In the genomic region with DNA sequence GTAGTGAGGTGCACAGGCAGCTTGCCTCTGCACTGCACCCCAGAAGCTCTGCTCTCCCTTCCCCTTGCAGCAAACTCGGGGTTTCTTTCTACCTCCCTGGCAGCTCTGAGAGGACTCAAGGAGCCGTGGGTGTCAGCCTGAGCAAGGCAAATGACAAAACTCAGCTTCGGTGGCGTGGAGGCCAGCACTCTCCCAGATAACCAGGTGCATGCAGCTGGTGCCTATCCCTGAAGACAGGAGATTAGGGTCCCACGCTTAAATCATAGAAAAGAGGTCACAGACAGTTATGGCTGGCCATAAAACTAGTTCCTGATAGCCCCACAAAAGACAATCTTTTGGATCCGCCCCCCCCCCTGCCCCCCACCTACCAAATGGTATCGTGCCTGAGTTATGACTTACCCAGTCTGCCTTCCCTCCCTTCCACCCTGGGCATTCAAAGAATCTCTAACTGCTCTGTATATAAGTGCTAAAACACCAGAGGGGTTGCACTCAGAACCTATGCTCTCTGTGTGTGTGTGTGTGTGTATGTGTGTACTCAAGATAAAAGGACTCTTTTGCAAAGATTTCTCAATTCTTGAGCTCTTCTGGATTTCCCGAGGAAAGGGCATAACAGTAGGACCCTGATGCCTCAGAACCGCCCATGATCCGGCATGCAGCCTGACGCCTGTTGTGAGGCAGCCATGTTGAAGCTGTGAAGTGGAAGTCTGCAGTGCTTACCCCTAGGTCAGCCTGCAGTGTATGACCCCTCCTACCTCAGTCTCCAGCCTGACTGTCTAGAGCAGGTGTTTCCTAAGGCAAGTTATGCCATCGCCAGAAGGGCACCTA, we compare ENCODE assay signal across 20 mouse cellular contexts. TPM values are rescaled to one million over a fixed set of nuclear protein-coding genes. Genes with fewer than 3 reads are reported as not detected.
DNase-seq lines count a peak whose midpoint lies in the region; ATAC-seq and TF ChIP-seq lines count a peak whose summit lies in the region.
"Had no signal": no experiment of that assay in that cellular context is flagged by ENCODE, and none has a peak within 500 bp of the region (broad histone marks: within the 10 kb centered on the region; RNA-seq: fewer than 3 reads in every experiment).

No protein-coding gene starts in this region.

- H3K9ac ChIP-seq in heart, adult 2 months (ENCODE audit: low read depth, low read length) = no peak overlapping the region
- no peak overlapping the region for H3K9ac ChIP-seq in lung, postnatal 0 days (replicated peaks; ENCODE audit: low read depth)
- no peak overlapping the region for H3K9ac ChIP-seq in liver, embryonic 11.5 days (ENCODE audit: low read depth, low read length)
- H3K9ac ChIP-seq in stomach, postnatal 0 days (ENCODE audit: low read length) = no peak overlapping the region
- H3K9ac ChIP-seq: embryonic facial prominence, embryonic 15.5 days; forebrain, embryonic 12.5 days; intestine, embryonic 15.5 days; lung, embryonic 14.5 days; midbrain, embryonic 15.5 days had no signal

- 54% methylated on average over 12 of the region's 12 CpGs for WGBS in heart, adult 2 months
- 41% methylated on average over 12 of the region's 12 CpGs for WGBS in lung, postnatal 0 days
- 53% methylated on average over 12 of the region's 12 CpGs for WGBS in liver, embryonic 11.5 days
- WGBS in stomach, postnatal 0 days = 47% methylated on average over 12 of the region's 12 CpGs

- no peaks in the 10 kb centered on the region for H3K36me3 ChIP-seq in heart, adult 2 months (ENCODE audit: control insufficient read depth, insufficient read depth, low read length)
- 0 out of 2 replicates have a peak, but pooled peaks cover 14% of the 10 kb centered on the region for H3K36me3 ChIP-seq in lung, postnatal 0 days (ENCODE audit: insufficient read depth, low read length)
- H3K36me3 ChIP-seq in liver, embryonic 11.5 days (ENCODE audit: control insufficient read depth, insufficient read depth, low read length) = peaks cover 18% of the 10 kb centered on the region
- peaks cover 10% of the 10 kb centered on the region for H3K36me3 ChIP-seq in stomach, postnatal 0 days (ENCODE audit: control insufficient read depth, insufficient read depth, low read length)

- no peak for TF ChIP-seq CTCF in heart, adult 2 months (IDR thresholded peaks at IDR 0.05)
- no peak for TF ChIP-seq CTCF in lung, postnatal 0 days (IDR thresholded peaks at IDR 0.05)
- TF ChIP-seq CTCF in stomach, postnatal 0 days (IDR thresholded peaks at IDR 0.05; ENCODE audit: low read depth) = no peak

- no peak for TF ChIP-seq POLR2A in heart, adult 2 months (IDR thresholded peaks at IDR 0.05; ENCODE audit: insufficient read depth, low read depth, low read length)

- H3K9me3 ChIP-seq in lung, postnatal 0 days (ENCODE audit: low read length) = no peaks in the 10 kb centered on the region
- H3K9me3 ChIP-seq in liver, embryonic 11.5 days (ENCODE audit: control insufficient read depth, low read length) = no peaks in the 10 kb centered on the region
- H3K9me3 ChIP-seq in stomach, postnatal 0 days (ENCODE audit: control insufficient read depth, low read length) = no peaks in the 10 kb centered on the region
- H3K9me3 ChIP-seq: embryonic facial prominence, embryonic 15.5 days; intestine, embryonic 15.5 days; limb, embryonic 10.5 days; midbrain, embryonic 15.5 days had no signal

- no peak for TF ChIP-seq EP300 in heart, adult 2 months (IDR thresholded peaks at IDR 0.05; ENCODE audit: insufficient read depth, low read depth, low read length)
- no peak for TF ChIP-seq EP300 in lung, postnatal 0 days (IDR thresholded peaks at IDR 0.05)
- no peak for TF ChIP-seq EP300 in stomach, postnatal 0 days (optimal IDR thresholded peaks at IDR 0.05)

- no peaks in the 10 kb centered on the region for H3K27me3 ChIP-seq in heart, adult 2 months (ENCODE audit: control insufficient read depth, insufficient read depth, low read length)
- no peaks in the 10 kb centered on the region for H3K27me3 ChIP-seq in lung, postnatal 0 days (replicated peaks; ENCODE audit: insufficient read depth, low read length)
- no peaks in the 10 kb centered on the region for H3K27me3 ChIP-seq in liver, embryonic 11.5 days (replicated peaks; ENCODE audit: control insufficient read depth, insufficient read depth, low read length)
- H3K27me3 ChIP-seq in stomach, postnatal 0 days (ENCODE audit: control insufficient read depth, insufficient read depth, low read length) = no peaks in the 10 kb centered on the region
- H3K27me3 ChIP-seq: embryonic facial prominence, embryonic 15.5 days; forebrain, embryonic 12.5 days; intestine, embryonic 15.5 days; midbrain, embryonic 15.5 days had no signal

- intact Hi-C loops in heart, postnatal 14 days (cut with DNase I) = no loop called here
- intact Hi-C loops in heart, adult 2 months (cut with DNase I) = no loop called here

- peak; percentile 79 for ATAC-seq in lung, postnatal 0 days
- ATAC-seq in liver, embryonic 11.5 days (replicated peaks; ENCODE audit: low FRiP score) = peak; percentile 30; the same call in 1 of the 2 replicates
- ATAC-seq in stomach, postnatal 0 days (ENCODE audit: low FRiP score, low TSS enrichment) = no peak
- ATAC-seq: intestine, embryonic 15.5 days; midbrain, embryonic 15.5 days had no signal

- DNase-seq in heart, postnatal 14 days = peak; percentile 59 to 60
- DNase-seq in heart, adult 2 months = no peak
- DNase-seq in lung, postnatal 0 days (ENCODE audit: low spot score) = peak; percentile 51
- DNase-seq in lung, postnatal 25 days (ENCODE audit: low spot score) = no peak
- no peak for DNase-seq in liver, embryonic 11.5 days (ENCODE audit: low spot score)
- DNase-seq in lung, postnatal 36 days = peak; percentile 33
- no peak for DNase-seq in stomach, postnatal 0 days (ENCODE audit: low spot score)
- DNase-seq in gastrocnemius, adult 18-20 months (ENCODE audit: low spot score) = no peak
- DNase-seq: adrenal gland, adult 2 months; cerebellum, adult 11 months; layer of hippocampus, postnatal 36 days; lung, embryonic 14.5 days; right cerebral cortex, postnatal 14 days; thymus, adult 2 months had no signal

- H3K4me2 ChIP-seq in lung, postnatal 0 days (replicated peaks; ENCODE audit: low read depth, low read length) = no peak overlapping the region
- H3K4me2 ChIP-seq in liver, embryonic 11.5 days = no peak overlapping the region
- no peak overlapping the region for H3K4me2 ChIP-seq in stomach, postnatal 0 days (replicated peaks; ENCODE audit: low read depth)
- H3K4me2 ChIP-seq: embryonic facial prominence, embryonic 15.5 days; forebrain, embryonic 12.5 days; intestine, embryonic 15.5 days; lung, embryonic 14.5 days; midbrain, embryonic 15.5 days had no signal

- H3K27ac ChIP-seq in heart, adult 2 months = no peak overlapping the region
- no peak overlapping the region for H3K27ac ChIP-seq in lung, postnatal 0 days (ENCODE audit: low read length)
- no peak overlapping the region for H3K27ac ChIP-seq in liver, embryonic 11.5 days (ENCODE audit: low read depth, low read length)
- H3K27ac ChIP-seq in stomach, postnatal 0 days (replicated peaks) = no peak overlapping the region
- H3K27ac ChIP-seq: embryonic facial prominence, embryonic 15.5 days; forebrain, embryonic 12.5 days; heart, embryonic 10.5 days; intestine, embryonic 15.5 days; limb, embryonic 10.5 days; midbrain, embryonic 15.5 days had no signal

- no peaks in the 10 kb centered on the region for H3K4me1 ChIP-seq in heart, adult 2 months (ENCODE audit: control insufficient read depth, insufficient read depth, low read length)
- H3K4me1 ChIP-seq in lung, postnatal 0 days (ENCODE audit: insufficient read depth, low read depth, low read length) = no peaks in the 10 kb centered on the region
- H3K4me1 ChIP-seq in liver, embryonic 11.5 days (replicated peaks; ENCODE audit: control insufficient read depth, insufficient read depth, low read length) = peaks cover 3% of the 10 kb centered on the region
- H3K4me1 ChIP-seq in stomach, postnatal 0 days (replicated peaks; ENCODE audit: control insufficient read depth, insufficient read depth) = no peaks in the 10 kb centered on the region
- H3K4me1 ChIP-seq: embryonic facial prominence, embryonic 15.5 days; forebrain, embryonic 12.5 days; heart, embryonic 10.5 days; intestine, embryonic 15.5 days; limb, embryonic 10.5 days; midbrain, embryonic 15.5 days had no signal

- H3K4me3 ChIP-seq in heart, adult 2 months = no peak overlapping the region
- H3K4me3 ChIP-seq in lung, postnatal 0 days (ENCODE audit: low read depth, low read length) = no peak overlapping the region
- H3K4me3 ChIP-seq in liver, embryonic 11.5 days (ENCODE audit: low read depth, low read length) = no peak overlapping the region
- no peak overlapping the region for H3K4me3 ChIP-seq in stomach, postnatal 0 days (ENCODE audit: low read depth, low read length)
- H3K4me3 ChIP-seq: embryonic facial prominence, embryonic 15.5 days; forebrain, embryonic 12.5 days; heart, embryonic 10.5 days; intestine, embryonic 15.5 days; limb, embryonic 10.5 days; midbrain, embryonic 15.5 days had no signal

- no peaks in the 10 kb centered on the region for H3K79me2 ChIP-seq in heart, adult 2 months (replicated peaks; ENCODE audit: control insufficient read depth, insufficient read depth, low read length)

RNA-seq across cellular contexts. Expression of a gene that starts 8.9 kb away (rescaled TPM):
- 1 to 10 TPM; 4.6 to 6.0 TPM for total RNA-seq in heart, postnatal 14 days (2021)
- total RNA-seq in heart, adult 2 months (2021) = 1 to 10 TPM; 5.3 to 6.4 TPM
- polyA plus RNA-seq in heart, adult 2 months (2012; rRNA removed) = 6.2 and 9.7 TPM in 2 replicates
- 13.5 and 13.9 TPM in 2 replicates for polyA plus RNA-seq in lung, postnatal 0 days (2015; fragmentation: Nextera tagmentation; extraction: Ambion mirVana)
- polyA plus RNA-seq in liver, embryonic 11.5 days (2014; fragmentation: Nextera tagmentation; extraction: Ambion mirVana) = 20.3 and 24.9 TPM in 2 replicates
- 9.4 and 10.3 TPM in 2 replicates for polyA plus RNA-seq in stomach, postnatal 0 days (2015; fragmentation: Nextera tagmentation; extraction: Ambion mirVana)
- 1 to 10 TPM; 3.8 to 4.9 TPM for total RNA-seq in gastrocnemius, adult 18-20 months (2021)

RNA-seq across cellular contexts. Expression of a gene that starts 8.9 kb away (rescaled TPM):
- total RNA-seq in heart, postnatal 14 days (2021) = 1 to 10 TPM; 6.5 to 7.0 TPM
- total RNA-seq in heart, adult 2 months (2021) = 1 to 10 TPM; 5.4 to 5.5 TPM
- 11.5 and 12.3 TPM in 2 replicates for polyA plus RNA-seq in heart, adult 2 months (2012; rRNA removed)
- polyA plus RNA-seq in lung, postnatal 0 days (2015; fragmentation: Nextera tagmentation; extraction: Ambion mirVana) = 18.5 and 20.8 TPM in 2 replicates
- 69.0 and 70.3 TPM in 2 replicates for polyA plus RNA-seq in liver, embryonic 11.5 days (2014; fragmentation: Nextera tagmentation; extraction: Ambion mirVana)
- 8.5 and 9.2 TPM in 2 replicates for polyA plus RNA-seq in stomach, postnatal 0 days (2015; fragmentation: Nextera tagmentation; extraction: Ambion mirVana)
- 1 to 10 TPM; 4.2 to 4.4 TPM for total RNA-seq in gastrocnemius, adult 18-20 months (2021)

RNA-seq across cellular contexts. Expression of a gene that starts 25.7 kb away (rescaled TPM):
- total RNA-seq in heart, postnatal 14 days (2021) = 1 to 10 TPM; 2.3 to 3.4 TPM
- total RNA-seq in heart, adult 2 months (2021) = 1 to 10 TPM in 1 of 2 experiments, under 1 TPM in 1; 0.76 to 1.6 TPM
- 2.9 and 5.5 TPM in 2 replicates for polyA plus RNA-seq in heart, adult 2 months (2012; rRNA removed)
- 11.2 and 14.0 TPM in 2 replicates for polyA plus RNA-seq in lung, postnatal 0 days (2015; fragmentation: Nextera tagmentation; extraction: Ambion mirVana)
- polyA plus RNA-seq in liver, embryonic 11.5 days (2014; fragmentation: Nextera tagmentation; extraction: Ambion mirVana) = 7.4 and 9.0 TPM in 2 replicates
- 6.7 and 7.2 TPM in 2 replicates for polyA plus RNA-seq in stomach, postnatal 0 days (2015; fragmentation: Nextera tagmentation; extraction: Ambion mirVana)
- under 1 TPM; 0.55 to 0.64 TPM for total RNA-seq in gastrocnemius, adult 18-20 months (2021)

RNA-seq across cellular contexts. Expression of a gene that starts 28.4 kb away (rescaled TPM):
- 10 to 100 TPM; 61.5 to 63.4 TPM for total RNA-seq in heart, postnatal 14 days (2021)
- 10 to 100 TPM; 63.5 to 89.3 TPM for total RNA-seq in heart, adult 2 months (2021)
- 66.9 and 70.9 TPM in 2 replicates for polyA plus RNA-seq in heart, adult 2 months (2012; rRNA removed)
- polyA plus RNA-seq in lung, postnatal 0 days (2015; fragmentation: Nextera tagmentation; extraction: Ambion mirVana) = 175 and 184 TPM in 2 replicates
- polyA plus RNA-seq in liver, embryonic 11.5 days (2014; fragmentation: Nextera tagmentation; extraction: Ambion mirVana) = 253 and 261 TPM in 2 replicates
- 171 TPM in 2 replicates for polyA plus RNA-seq in stomach, postnatal 0 days (2015; fragmentation: Nextera tagmentation; extraction: Ambion mirVana)
- 10 to 100 TPM; 65.1 to 72.1 TPM for total RNA-seq in gastrocnemius, adult 18-20 months (2021)

RNA-seq across cellular contexts. Expression of a gene that starts 53.9 kb away (rescaled TPM):
- 10 to 100 TPM; 20.3 to 21.7 TPM for total RNA-seq in heart, postnatal 14 days (2021)
- total RNA-seq in heart, adult 2 months (2021) = 10 to 100 TPM; 16.8 to 19.0 TPM
- 8.2 and 9.2 TPM in 2 replicates for polyA plus RNA-seq in heart, adult 2 months (2012; rRNA removed)
- polyA plus RNA-seq in lung, postnatal 0 days (2015; fragmentation: Nextera tagmentation; extraction: Ambion mirVana) = 32.9 and 37.7 TPM in 2 replicates
- 59.9 and 65.5 TPM in 2 replicates for polyA plus RNA-seq in liver, embryonic 11.5 days (2014; fragmentation: Nextera tagmentation; extraction: Ambion mirVana)
- 30.6 and 34.1 TPM in 2 replicates for polyA plus RNA-seq in stomach, postnatal 0 days (2015; fragmentation: Nextera tagmentation; extraction: Ambion mirVana)
- 10 to 100 TPM; 19.4 to 23.8 TPM for total RNA-seq in gastrocnemius, adult 18-20 months (2021)

Comparison
In these comparisons a context has a peak if more than half of its experiments do, and no peak if none do; other contexts are left out.
1. DNase-seq: peak in heart, postnatal 14 days (2 of 2), lung, postnatal 0 days (single experiment) and lung, postnatal 36 days (single experiment); none in heart, adult 2 months (0 of 2), lung, postnatal 25 days (single experiment), liver, embryonic 11.5 days (single experiment), stomach, postnatal 0 days (single experiment) and gastrocnemius, adult 18-20 months (single experiment).